Mouse (Mus musculus): ENCODE data around the gene Zcwpw1. TPM values are rescaled to one million over a fixed set of nuclear protein-coding genes. Genes with fewer than 3 reads are reported as not detected.

The Zcwpw1 gene
- total and polyA plus RNA-seq, 2 experiments, result 1.7 to 3.3 TPM

DNA sequence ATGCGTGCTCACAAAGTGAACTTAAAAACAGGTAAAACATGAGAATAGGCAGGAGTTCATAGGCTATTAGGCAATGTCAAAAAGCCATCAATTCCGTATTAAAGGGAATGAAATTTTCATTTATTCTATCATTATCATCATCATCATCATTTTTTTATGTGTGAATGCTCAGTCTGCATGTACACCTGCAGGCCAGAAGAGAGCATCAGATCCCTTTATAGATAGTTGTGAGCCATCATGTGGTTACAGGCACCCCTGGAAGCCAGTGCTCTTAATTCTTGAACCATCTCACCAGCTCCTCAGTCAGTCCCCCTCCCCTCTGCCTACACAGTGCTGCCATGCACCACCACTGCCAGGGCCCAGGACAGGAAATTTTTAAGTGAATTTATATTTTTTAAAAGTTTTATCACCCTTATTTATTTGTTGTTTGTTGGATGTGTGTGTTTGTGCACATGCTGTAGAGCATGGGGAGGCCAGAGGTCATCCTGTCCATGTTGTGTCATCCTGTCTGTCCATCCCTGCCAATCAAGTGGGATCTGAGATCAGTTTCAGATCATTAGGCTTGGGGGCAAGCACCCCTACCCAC is 1.4 kb downstream of the Zcwpw1 start:
- 99% methylated on average over 2 of the region's 2 CpGs for WGBS
- Histone ChIP-seq H3K36me3 (ENCODE audit: control insufficient read depth, insufficient read depth, low read length) (no peaks in the 10 kb centered on the region), H3K9ac (ENCODE audit: low read depth, low read length) (no peak overlapping the region), H3K27me3 (ENCODE audit: control insufficient read depth, insufficient read depth, low read length) (no peaks in the 10 kb centered on the region), H3K4me3 (ENCODE audit: insufficient read depth, low read depth, low read length) (no peak overlapping the region), H3K79me2 (ENCODE audit: control insufficient read depth, insufficient read depth, low read length) (peaks cover 14% of the 10 kb centered on the region; the same call in 1 of the 2 replicates), H3K27ac (replicated peaks; ENCODE audit: insufficient read depth, low read depth, low read length) (no peak overlapping the region), H3K4me1 (ENCODE audit: control insufficient read depth, insufficient read depth, low read length) (peaks cover 17% of the 10 kb centered on the region)
- no peak for DNase-seq (ENCODE audit: extremely low read depth, low read depth, low spot score)
- TF ChIP-seq POLR2A (IDR thresholded peaks at IDR 0.05; ENCODE audit: extremely low read depth, insufficient read depth, low read length), result no peak
- no peak for TF ChIP-seq CTCF (IDR thresholded peaks at IDR 0.05; ENCODE audit: low read depth, low read length)

GRCm38 (mm10) chr5:137791553-137791952 is 4.0 kb downstream of the Zcwpw1 start:
- TF ChIP-seq POLR2A (IDR thresholded peaks at IDR 0.05; ENCODE audit: extremely low read depth, insufficient read depth, low read length) (no peak), CTCF (IDR thresholded peaks at IDR 0.05; ENCODE audit: low read depth, low read length) (no peak)

GRCm38 (mm10) chr5:137796606-137797005 is 9.0 kb downstream of the Zcwpw1 start:
- H3K4me3 ChIP-seq (ENCODE audit: insufficient read depth, low read depth, low read length), result no peak overlapping the region
- H3K27me3 ChIP-seq (ENCODE audit: control insufficient read depth, insufficient read depth, low read length), result no peaks in the 10 kb centered on the region
- no peak overlapping the region for H3K27ac ChIP-seq (replicated peaks; ENCODE audit: insufficient read depth, low read depth, low read length)
- no peak overlapping the region for H3K9ac ChIP-seq (ENCODE audit: low read depth, low read length)
- DNase-seq (ENCODE audit: extremely low read depth, low read depth, low spot score), result no peak
- no peaks in the 10 kb centered on the region for H3K4me1 ChIP-seq (ENCODE audit: control insufficient read depth, insufficient read depth, low read length)
- no peaks in the 10 kb centered on the region for H3K36me3 ChIP-seq (ENCODE audit: control insufficient read depth, insufficient read depth, low read length)
- TF ChIP-seq POLR2A (IDR thresholded peaks at IDR 0.05; ENCODE audit: extremely low read depth, insufficient read depth, low read length), result no peak
- no peak for TF ChIP-seq CTCF (IDR thresholded peaks at IDR 0.05; ENCODE audit: low read depth, low read length)
- no peaks in the 10 kb centered on the region for H3K79me2 ChIP-seq (ENCODE audit: control insufficient read depth, insufficient read depth, low read length)
- 86% methylated on average over 3 of the region's 3 CpGs for WGBS

More at GRCm38 (mm10) chr5:137791553-137791952, 4.0 kb downstream of the Zcwpw1 start:
- H3K4me3 ChIP-seq (ENCODE audit: insufficient read depth, low read depth, low read length), result no peak overlapping the region
- H3K79me2 ChIP-seq (ENCODE audit: control insufficient read depth, insufficient read depth, low read length), result no peaks in the 10 kb centered on the region
- H3K27ac ChIP-seq (replicated peaks; ENCODE audit: insufficient read depth, low read depth, low read length), result no peak overlapping the region
- no peak overlapping the region for H3K9ac ChIP-seq (ENCODE audit: low read depth, low read length)
- no peaks in the 10 kb centered on the region for H3K27me3 ChIP-seq (ENCODE audit: control insufficient read depth, insufficient read depth, low read length)
- no peaks in the 10 kb centered on the region for H3K36me3 ChIP-seq (ENCODE audit: control insufficient read depth, insufficient read depth, low read length)
- DNase-seq (ENCODE audit: extremely low read depth, low read depth, low spot score), result no peak
- H3K4me1 ChIP-seq (ENCODE audit: control insufficient read depth, insufficient read depth, low read length), result peaks cover 4% of the 10 kb centered on the region

DNA sequence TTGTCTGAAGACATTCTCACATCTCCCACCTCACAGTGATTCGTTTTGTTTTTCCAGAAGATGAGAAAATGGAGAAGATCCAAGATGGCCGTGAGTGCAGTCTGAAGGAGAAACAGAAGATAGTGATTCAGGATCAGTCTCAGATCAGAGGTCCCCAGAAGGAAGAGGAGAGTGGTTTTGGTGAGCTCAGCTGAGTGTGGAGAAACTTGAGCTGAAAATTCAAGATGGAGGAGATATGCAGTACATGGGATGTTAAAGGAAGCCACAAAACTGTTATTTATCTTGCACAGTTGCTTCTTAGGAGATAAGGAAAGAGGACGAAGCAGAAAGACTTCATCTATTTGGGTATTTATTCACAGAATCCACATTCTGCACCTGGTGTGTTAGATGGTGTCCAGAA is 13.3 kb downstream of the Zcwpw1 start:
- Histone ChIP-seq H3K27me3 (ENCODE audit: control insufficient read depth, insufficient read depth, low read length) (no peaks in the 10 kb centered on the region), H3K27ac (replicated peaks; ENCODE audit: insufficient read depth, low read depth, low read length) (no peak overlapping the region), H3K4me3 (ENCODE audit: insufficient read depth, low read depth, low read length) (no peak overlapping the region), H3K36me3 (ENCODE audit: control insufficient read depth, insufficient read depth, low read length) (no peaks in the 10 kb centered on the region), H3K4me1 (ENCODE audit: control insufficient read depth, insufficient read depth, low read length) (no peaks in the 10 kb centered on the region), H3K9ac (ENCODE audit: low read depth, low read length) (no peak overlapping the region), H3K79me2 (ENCODE audit: control insufficient read depth, insufficient read depth, low read length) (no peaks in the 10 kb centered on the region)
- DNase-seq (ENCODE audit: extremely low read depth, low read depth, low spot score), result no peak
- TF ChIP-seq POLR2A (IDR thresholded peaks at IDR 0.05; ENCODE audit: extremely low read depth, insufficient read depth, low read length), result no peak
- no peak for TF ChIP-seq CTCF (IDR thresholded peaks at IDR 0.05; ENCODE audit: low read depth, low read length)
- 81% methylated on average over 3 of the region's 3 CpGs for WGBS

DNA sequence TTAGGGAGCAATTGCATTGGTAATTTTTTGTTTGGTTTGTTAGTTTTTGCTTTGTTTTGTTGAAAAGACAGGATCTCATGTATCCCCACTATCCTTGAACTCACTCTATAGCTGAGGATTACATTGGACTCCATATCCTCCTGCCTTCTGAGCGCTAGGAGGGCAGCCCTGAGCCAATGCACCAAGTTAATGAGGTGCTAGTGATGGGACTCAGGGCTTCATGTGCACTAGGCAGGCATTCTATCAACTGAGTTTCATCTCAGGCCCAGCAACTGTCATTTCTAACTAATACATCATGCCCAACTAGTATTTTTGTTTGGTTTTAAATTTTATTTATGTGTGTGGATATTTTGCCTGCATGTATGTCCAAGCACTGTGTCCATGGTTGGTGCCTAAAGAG is 18.6 kb downstream of the Zcwpw1 start:
- no peaks in the 10 kb centered on the region for H3K4me1 ChIP-seq (ENCODE audit: control insufficient read depth, insufficient read depth, low read length)
- 100% methylated on average over 1 of the region's 1 CpGs for WGBS
- H3K4me3 ChIP-seq (ENCODE audit: insufficient read depth, low read depth, low read length), result no peak overlapping the region
- no peak for TF ChIP-seq CTCF (IDR thresholded peaks at IDR 0.05; ENCODE audit: low read depth, low read length)
- no peak for TF ChIP-seq POLR2A (IDR thresholded peaks at IDR 0.05; ENCODE audit: extremely low read depth, insufficient read depth, low read length)
- no peak overlapping the region for H3K27ac ChIP-seq (replicated peaks; ENCODE audit: insufficient read depth, low read depth, low read length)
- no peak overlapping the region for H3K9ac ChIP-seq (ENCODE audit: low read depth, low read length)
- H3K79me2 ChIP-seq (ENCODE audit: control insufficient read depth, insufficient read depth, low read length), result no peaks in the 10 kb centered on the region
- no peaks in the 10 kb centered on the region for H3K27me3 ChIP-seq (ENCODE audit: control insufficient read depth, insufficient read depth, low read length)
- no peaks in the 10 kb centered on the region for H3K36me3 ChIP-seq (ENCODE audit: control insufficient read depth, insufficient read depth, low read length)
- no peak for DNase-seq (ENCODE audit: extremely low read depth, low read depth, low spot score)

GRCm38 (mm10) chr5:137808316-137808715 is 20.7 kb downstream of the Zcwpw1 start:
- 94% methylated on average over 5 of the region's 5 CpGs for WGBS
- Histone ChIP-seq H3K79me2 (ENCODE audit: control insufficient read depth, insufficient read depth, low read length) (no peaks in the 10 kb centered on the region), H3K4me1 (ENCODE audit: control insufficient read depth, insufficient read depth, low read length) (no peaks in the 10 kb centered on the region), H3K27ac (replicated peaks; ENCODE audit: insufficient read depth, low read depth, low read length) (no peak overlapping the region), H3K9ac (ENCODE audit: low read depth, low read length) (no peak overlapping the region), H3K27me3 (ENCODE audit: control insufficient read depth, insufficient read depth, low read length) (no peaks in the 10 kb centered on the region), H3K4me3 (ENCODE audit: insufficient read depth, low read depth, low read length) (no peak overlapping the region), H3K36me3 (ENCODE audit: control insufficient read depth, insufficient read depth, low read length) (no peaks in the 10 kb centered on the region)
- no peak for TF ChIP-seq CTCF (IDR thresholded peaks at IDR 0.05; ENCODE audit: low read depth, low read length)
- TF ChIP-seq POLR2A (IDR thresholded peaks at IDR 0.05; ENCODE audit: extremely low read depth, insufficient read depth, low read length), result no peak
- no peak for DNase-seq (ENCODE audit: extremely low read depth, low read depth, low spot score)
